Mouse (Mus musculus) ZHBTc4 (cell line): Measurements from ENCODE around the gene Cep170b.

Source experiments
- DNase-seq: peaks from one replicate; pipeline ENCODE4 v3.0.0-alpha.2; 2011; ENCODE audit warnings: low read depth, low spot score

Gene Cep170b

GRCm38 (mm10) chr12:112702374-112703320 is 17.6 kb upstream of the Cep170b start:
- no peak for DNase-seq

- DNase-seq = peak; percentile 88
Measured at GRCm38 (mm10) chr12:112706704-112707572, 13.3 kb upstream of the Cep170b start.

- no peak for DNase-seq
Measured at GRCm38 (mm10) chr12:112707573-112707869, 12.7 kb upstream of the Cep170b start.

GRCm38 (mm10) chr12:112713984-112714383 is 6.3 kb upstream of the Cep170b start:
- DNase-seq = no peak

GRCm38 (mm10) chr12:112717140-112717539 is 3.1 kb upstream of the Cep170b start:
- DNase-seq = peak; percentile 78

- DNase-seq = no peak
Measured at GRCm38 (mm10) chr12:112718995-112719394, 1.3 kb upstream of the Cep170b start.

GRCm38 (mm10) chr12:112720890-112721423 is 702 bp downstream of the Cep170b start:
- no peak for DNase-seq

GRCm38 (mm10) chr12:112721424-112722239 is 1.4 kb downstream of the Cep170b start:
- DNase-seq = peak; percentile 94

GRCm38 (mm10) chr12:112722240-112723027 is 2.2 kb downstream of the Cep170b start:
- no peak for DNase-seq

GRCm38 (mm10) chr12:112723028-112723330 is 2.7 kb downstream of the Cep170b start:
- no peak for DNase-seq

- no peak for DNase-seq
Measured at GRCm38 (mm10) chr12:112723445-112723844, 3.2 kb downstream of the Cep170b start.

GRCm38 (mm10) chr12:112724077-112724805 is 4.0 kb downstream of the Cep170b start:
- peak; percentile 85 for DNase-seq

GRCm38 (mm10) chr12:112727801-112728200 is 7.5 kb downstream of the Cep170b start:
- no peak for DNase-seq

- DNase-seq = no peak
Measured at GRCm38 (mm10) chr12:112730808-112731207, 10.6 kb downstream of the Cep170b start.

- no peak for DNase-seq
Measured at GRCm38 (mm10) chr12:112732591-112732990, 12.3 kb downstream of the Cep170b start.

- DNase-seq = no peak
Measured at GRCm38 (mm10) chr12:112734108-112734820, 14.0 kb downstream of the Cep170b start.

- no peak for DNase-seq
Measured at GRCm38 (mm10) chr12:112734881-112735655, 14.8 kb downstream of the Cep170b start.

GRCm38 (mm10) chr12:112735896-112736635 is 15.8 kb downstream of the Cep170b start:
- DNase-seq = no peak
